Mouse (Mus musculus) skeletal muscle tissue, postnatal 0 days (tissue): Measurements from ENCODE around the gene Lin9. TPM values are rescaled to one million over a fixed set of nuclear protein-coding genes. Genes with fewer than 3 reads are reported as not detected.

ENCODE experiments used
- polyA plus RNA-seq: library from polyadenylated mRNA; unstranded; fragments of >200 nt; fragmentation: Nextera tagmentation; extraction: Ambion mirVana; gene quantifications from 2 replicates; pipeline ENCODE4 v1.2.1, GENCODE M21; 2015

Lin9 gene
- polyA plus RNA-seq = 5.4 and 5.9 TPM in 2 replicates

GRCm38 (mm10) chr1:180641137-180641517 lies at the start of gene Lin9:
Gene Lin9 (plus strand): TSS chr1:180641150.

GRCm38 (mm10) chr1:180696626-180697352 lies 55.8 kb downstream of the Lin9 start, which contains the start of gene Mixl1:
Gene Mixl1 (minus strand): TSS chr1:180697034.

GRCm38 (mm10) chr1:180725704-180726179 lies 84.8 kb downstream of the Lin9 start, which contains the start of gene Acbd3:
Gene Acbd3 (plus strand): TSS chr1:180726043.

Other genes with a start within 250 kb of the Lin9 start
- gene Stum, start 157.6 kb upstream of the Lin9 start, polyA plus RNA-seq = 3.9 TPM in 2 replicates
- 39.0 and 39.3 TPM in 2 replicates for gene Parp1, start 72.2 kb upstream of the Lin9 start, polyA plus RNA-seq
- gene Mixl1, start 55.9 kb downstream of the Lin9 start, polyA plus RNA-seq = not detected in 2 replicates
- gene Acbd3, start 84.9 kb downstream of the Lin9 start, polyA plus RNA-seq = 14.0 and 14.7 TPM in 2 replicates
- gene H3f3a, start 172.8 kb downstream of the Lin9 start, polyA plus RNA-seq = 1,105 and 1,454 TPM in 2 replicates
- 18.8 and 19.7 TPM in 2 replicates for gene Sde2, start 210.0 kb downstream of the Lin9 start, polyA plus RNA-seq